Mouse (Mus musculus) megakaryocyte, embryonic 14.5 days (primary cell): ENCODE data around the gene Tyk2.

Experiments used
- FLI1 ChIP-seq: IDR thresholded peaks from 2 replicates; pipeline ENCODE4 v1.6.1; 2012; ENCODE audit warnings: low read length, inconsistent platforms, mixed read lengths
- GATA1 ChIP-seq: IDR thresholded peaks from 3 replicates; pipeline ENCODE4 v1.6.1; 2012; ENCODE audit warnings: mixed read lengths, low read length, inconsistent platforms, borderline replicate concordance

- TF ChIP-seq GATA1 (no peak), FLI1 (no peak)
These were observed 23.7 kb upstream of the Tyk2 start for GRCm38 (mm10) chr9:21154787-21155186.
